Mouse (Mus musculus) megakaryocyte, embryonic 14.5 days (primary cell): ENCODE measurements around the gene Spag8. TPM values are rescaled to one million over a fixed set of nuclear protein-coding genes. Genes with fewer than 3 reads are reported as not detected.

Experiments used
- H3K27me3 ChIP-seq: replicated peaks from 2 replicates; pipeline ENCODE3; 2012; ENCODE audit warnings: inconsistent platforms
- H3K36me3 ChIP-seq: replicated peaks from 2 replicates; pipeline ENCODE3; 2012; ENCODE audit warnings: low read length, inconsistent platforms, mixed read lengths
- H3K4me1 ChIP-seq: 2 replicates; pipeline ENCODE4 v1.6.1; 2012; ENCODE audit warnings: inconsistent platforms
- H3K4me3 ChIP-seq: replicated peaks from 2 replicates; pipeline ENCODE3; 2012; ENCODE audit warnings: moderate library complexity, mild to moderate bottlenecking, inconsistent platforms
- H3K9me3 ChIP-seq: 2 replicates; pipeline ENCODE4 v1.6.1; 2012; ENCODE audit warnings: inconsistent platforms
- FLI1 ChIP-seq: IDR thresholded peaks from 2 replicates; pipeline ENCODE4 v1.6.1; 2012; ENCODE audit warnings: low read length, inconsistent platforms, mixed read lengths
- GATA1 ChIP-seq: IDR thresholded peaks from 3 replicates; pipeline ENCODE4 v1.6.1; 2012; ENCODE audit warnings: mixed read lengths, low read length, inconsistent platforms, borderline replicate concordance
- polyA plus RNA-seq: library from polyadenylated mRNA; stranded (reverse); fragments of >175 nt; gene quantifications from 2 replicates; pipeline ENCODE4 v1.2.3, GENCODE M21; 2012; ENCODE audit warnings: low replicate concordance; ENCODE audit not compliant: insufficient read depth

The Spag8 gene
- polyA plus RNA-seq, 1 experiment = not detected

DNA sequence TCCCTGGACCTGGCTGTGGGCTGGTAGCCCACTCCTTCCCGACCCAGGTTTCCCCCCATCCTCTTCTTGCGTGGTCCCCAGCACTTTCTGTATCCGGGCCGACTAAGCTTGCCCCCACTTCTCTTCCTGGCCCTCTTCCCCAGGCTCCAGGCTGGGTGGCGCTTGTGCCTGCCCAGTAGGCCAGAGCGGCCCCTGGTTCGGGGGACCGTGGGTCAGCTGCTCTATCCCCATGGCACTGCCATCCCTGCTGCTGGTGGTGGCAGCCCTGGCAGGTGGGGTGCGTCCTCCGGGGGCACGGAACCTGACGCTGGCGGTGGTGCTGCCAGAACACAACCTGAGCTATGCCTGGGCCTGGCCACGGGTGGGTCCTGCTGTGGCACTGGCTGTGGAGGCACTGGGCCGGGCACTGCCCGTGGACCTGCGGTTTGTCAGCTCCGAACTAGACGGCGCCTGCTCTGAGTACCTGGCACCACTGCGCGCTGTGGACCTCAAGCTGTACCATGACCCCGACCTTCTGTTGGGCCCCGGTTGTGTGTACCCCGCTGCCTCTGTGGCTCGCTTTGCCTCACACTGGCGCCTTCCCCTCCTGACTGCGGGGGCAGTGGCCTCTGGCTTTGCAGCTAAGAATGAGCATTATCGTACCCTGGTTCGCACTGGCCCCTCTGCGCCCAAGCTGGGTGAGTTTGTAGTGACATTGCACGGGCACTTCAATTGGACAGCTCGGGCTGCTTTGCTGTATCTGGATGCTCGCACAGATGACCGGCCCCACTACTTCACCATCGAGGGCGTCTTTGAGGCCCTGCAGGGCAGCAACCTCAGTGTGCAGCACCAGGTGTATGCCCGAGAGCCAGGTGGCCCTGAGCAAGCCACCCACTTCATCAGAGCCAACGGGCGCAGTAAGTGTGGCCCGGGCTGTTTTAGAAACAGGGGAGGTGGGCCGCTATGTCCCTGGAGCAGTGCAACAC, 21.2 kb downstream of the Spag8 start:
- Histone ChIP-seq H3K27me3 (peaks cover 66% of the 10 kb centered on the region), H3K9me3 (no peaks in the 10 kb centered on the region), H3K4me3 (no peak overlapping the region), H3K36me3 (no peaks in the 10 kb centered on the region), H3K4me1 (peaks cover 19% of the 10 kb centered on the region)
- no peak for TF ChIP-seq FLI1

DNA sequence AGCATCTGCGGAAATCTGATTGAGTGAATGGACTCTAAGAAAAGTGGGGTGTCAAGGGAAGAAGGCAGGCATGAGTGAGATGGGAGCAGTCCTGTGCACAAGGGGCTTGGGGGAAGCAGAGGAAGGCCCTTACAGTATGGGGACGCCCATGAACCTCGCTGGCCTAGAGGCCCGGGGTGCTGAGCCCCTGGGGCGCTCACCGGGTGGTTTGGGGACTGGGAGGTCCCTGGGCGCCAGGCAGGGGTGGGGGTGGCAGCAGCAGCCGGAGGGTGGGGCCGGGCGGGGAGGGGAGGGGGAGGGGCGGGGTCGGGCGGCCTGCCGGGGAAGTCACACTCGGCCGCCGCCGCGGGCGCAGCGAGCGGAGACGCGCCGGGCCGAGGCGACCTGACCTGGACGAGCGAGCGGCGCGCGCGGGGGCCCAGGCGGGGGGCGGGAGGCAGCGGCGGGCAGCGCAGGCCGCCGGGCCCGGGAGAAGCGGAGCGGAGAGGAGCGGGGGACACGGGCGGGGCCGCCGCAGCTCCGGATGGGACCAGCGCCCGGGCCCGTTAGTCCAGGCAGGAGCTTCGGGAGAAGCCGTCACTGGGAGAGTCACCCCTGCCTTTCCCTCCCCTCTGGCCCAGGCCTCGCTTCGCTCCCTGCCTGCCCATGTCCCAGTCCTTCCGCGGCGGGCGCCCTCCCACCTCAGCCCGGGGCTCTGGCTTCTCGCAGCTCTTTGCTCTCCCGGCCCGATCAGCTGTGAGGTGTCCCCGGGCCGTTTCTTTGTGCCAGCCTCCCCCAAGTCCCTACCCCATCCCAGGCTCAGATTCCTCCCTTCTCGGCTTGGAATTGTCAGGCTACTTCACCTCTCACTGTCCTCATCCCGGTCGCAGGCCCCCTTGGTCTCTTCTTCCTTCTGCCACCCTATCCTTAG, 22.1 kb downstream of the Spag8 start, which contains the start of gene Npr2:
TSS of gene Npr2 (plus strand) at position 890 of the 910 bp plus-strand sequence.
- Histone ChIP-seq H3K9me3 (peaks cover 6% of the 10 kb centered on the region), H3K4me3 (peak within 1 kb of the TSS; percentile 86), H3K27me3 (peaks cover 66% of the 10 kb centered on the region), H3K4me1 (peaks cover 19% of the 10 kb centered on the region), H3K36me3 (no peaks in the 10 kb centered on the region)
- TF ChIP-seq GATA1 (no peak), FLI1 (no peak)

DNA sequence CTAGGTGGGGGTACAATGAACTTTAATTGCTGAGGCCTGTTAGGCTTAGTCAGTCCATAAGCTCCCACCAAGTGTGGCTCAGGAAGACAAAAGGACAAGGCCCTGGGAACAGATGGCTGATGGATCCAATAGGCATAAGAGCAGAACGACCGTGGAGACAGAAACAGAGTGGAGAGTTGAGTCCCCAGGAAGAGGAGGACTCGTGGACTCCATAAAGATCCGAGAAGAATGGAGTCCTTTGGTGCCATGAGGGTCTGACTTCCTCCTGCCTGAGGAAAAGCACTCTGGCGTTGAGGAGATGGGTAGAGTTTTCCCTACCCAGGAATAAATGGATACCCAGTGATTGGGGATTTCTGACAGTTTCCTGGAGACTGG, 22.7 kb downstream of the Spag8 start:
- Histone ChIP-seq H3K27me3 (peaks cover 60% of the 10 kb centered on the region), H3K9me3 (peaks cover 8% of the 10 kb centered on the region), H3K4me1 (peaks cover 19% of the 10 kb centered on the region), H3K36me3 (no peaks in the 10 kb centered on the region), H3K4me3 (no peak overlapping the region)
- TF ChIP-seq FLI1 (no peak), GATA1 (no peak)

GRCm38 (mm10) chr4:43630030-43630581, 23.3 kb downstream of the Spag8 start:
- peaks cover 14% of the 10 kb centered on the region for H3K9me3 ChIP-seq
- H3K36me3 ChIP-seq = no peaks in the 10 kb centered on the region
- peaks cover 55% of the 10 kb centered on the region for H3K27me3 ChIP-seq
- TF ChIP-seq GATA1 (no peak), FLI1 (no peak)
- no peak overlapping the region for H3K4me3 ChIP-seq
- H3K4me1 ChIP-seq = peaks cover 19% of the 10 kb centered on the region

DNA sequence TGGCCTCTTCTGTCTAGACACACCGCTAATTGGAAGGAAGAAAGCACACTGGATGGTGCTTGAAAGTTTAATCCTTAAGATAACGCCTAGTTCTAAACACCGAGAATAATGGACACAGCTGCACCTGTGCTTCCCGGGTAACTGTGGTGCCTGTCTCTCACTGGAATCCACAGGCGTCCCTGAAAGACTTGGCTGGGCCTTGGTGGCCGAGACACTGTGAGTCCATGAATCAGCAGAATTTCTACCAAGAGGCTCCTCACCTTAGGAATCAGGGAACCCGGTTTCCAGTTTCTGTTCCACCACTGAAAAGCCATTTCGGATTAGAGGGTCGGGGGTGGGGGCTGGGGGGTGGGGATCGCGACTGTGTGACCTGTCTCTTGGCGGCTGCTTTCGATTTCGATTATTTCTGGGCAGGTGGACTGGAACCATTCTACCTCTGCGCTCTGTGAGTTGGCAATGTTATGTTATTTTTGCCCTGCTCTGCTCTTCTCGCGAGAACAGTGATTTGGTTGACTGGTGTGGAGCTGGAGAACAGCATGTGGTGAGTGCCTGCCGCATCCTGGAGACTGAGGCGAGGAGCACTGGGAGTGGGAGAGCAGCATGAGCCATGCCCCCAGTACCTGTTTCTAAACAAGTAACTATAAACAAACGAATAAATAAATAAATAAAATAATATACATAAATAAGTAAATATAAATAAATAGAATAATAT, 24.1 kb downstream of the Spag8 start:
- H3K36me3 ChIP-seq = no peaks in the 10 kb centered on the region
- H3K9me3 ChIP-seq = peaks cover 22% of the 10 kb centered on the region
- H3K4me1 ChIP-seq = peaks cover 19% of the 10 kb centered on the region
- peaks cover 47% of the 10 kb centered on the region for H3K27me3 ChIP-seq
- TF ChIP-seq FLI1 = no peak
- no peak overlapping the region for H3K4me3 ChIP-seq

DNA sequence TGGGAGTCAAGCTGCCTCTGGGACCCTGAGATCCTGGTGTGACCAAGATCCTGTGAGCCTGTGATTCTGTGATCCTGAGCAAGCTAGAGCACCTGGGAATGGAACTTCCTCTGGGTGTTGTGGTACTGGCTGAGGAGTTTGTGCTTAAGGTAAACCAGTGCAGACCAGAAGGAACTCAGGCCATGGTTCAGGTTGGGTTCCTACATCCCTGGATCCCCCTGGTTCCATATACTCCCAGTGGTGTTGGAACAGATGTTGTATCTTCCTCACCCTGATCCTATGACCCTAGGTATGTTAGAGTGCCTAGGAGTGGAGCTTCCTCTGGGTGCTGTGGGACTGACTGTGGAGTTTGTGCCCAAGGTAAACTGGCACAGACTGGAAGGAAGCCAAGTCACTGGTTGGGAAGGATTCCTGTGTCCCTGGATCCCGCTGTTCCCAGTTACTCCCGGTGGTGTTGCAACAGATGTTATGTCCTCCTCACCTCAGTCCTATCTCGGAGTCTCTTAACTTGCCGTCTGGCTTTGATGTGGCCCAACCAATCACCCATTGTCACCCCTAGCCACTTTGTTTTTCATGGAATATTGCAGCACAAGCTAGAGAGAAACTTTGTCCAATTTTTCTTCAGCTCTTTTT, 33.1 kb downstream of the Spag8 start:
- no peak for TF ChIP-seq GATA1
- TF ChIP-seq FLI1 = no peak
- H3K9me3 ChIP-seq = peaks cover 29% of the 10 kb centered on the region

DNA sequence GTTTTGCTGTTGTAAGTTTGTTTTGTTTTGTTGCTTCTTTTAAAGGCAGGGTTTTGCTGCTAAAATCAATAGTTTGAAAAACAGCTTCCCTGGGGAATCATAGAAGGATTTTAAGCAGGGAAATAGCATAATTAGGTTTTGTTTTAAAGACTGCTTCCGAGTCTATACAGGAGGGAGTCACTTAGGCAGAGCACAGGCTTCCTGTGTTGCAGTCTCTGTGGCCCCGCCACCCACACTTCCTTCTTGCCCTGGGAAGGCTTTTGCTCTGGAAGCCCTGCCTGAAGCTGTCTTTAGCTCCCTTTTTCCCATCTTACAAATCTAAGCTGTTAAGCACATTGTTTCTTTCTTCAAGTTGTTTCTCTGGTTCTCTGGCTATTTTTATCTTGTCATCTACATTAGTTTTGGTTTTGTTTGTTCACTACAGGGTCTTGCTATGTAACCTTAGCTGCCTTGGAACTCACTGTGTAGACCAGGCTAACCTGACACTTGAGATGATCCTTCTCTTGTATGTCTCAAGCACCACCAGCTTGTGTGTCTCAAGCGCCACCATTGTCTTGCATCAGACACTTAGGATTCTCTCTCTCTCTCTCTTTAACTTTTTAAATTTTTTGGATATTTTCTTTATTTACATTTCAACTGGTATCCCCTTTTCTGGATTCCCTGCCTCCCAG, 40.2 kb downstream of the Spag8 start:
- peaks cover 22% of the 10 kb centered on the region for H3K4me1 ChIP-seq
- H3K27me3 ChIP-seq = no peaks in the 10 kb centered on the region
- no peaks in the 10 kb centered on the region for H3K9me3 ChIP-seq
- no peak for TF ChIP-seq GATA1
- TF ChIP-seq FLI1 = no peak
- peak overlapping the region; percentile 71 for H3K4me3 ChIP-seq
- H3K36me3 ChIP-seq = no peaks in the 10 kb centered on the region

More for the DNA sequence above, 33.1 kb downstream of the Spag8 start:
- Histone ChIP-seq H3K36me3 (no peaks in the 10 kb centered on the region), H3K27me3 (peaks cover 9% of the 10 kb centered on the region), H3K4me3 (no peak overlapping the region), H3K4me1 (peaks cover 7% of the 10 kb centered on the region)

DNA sequence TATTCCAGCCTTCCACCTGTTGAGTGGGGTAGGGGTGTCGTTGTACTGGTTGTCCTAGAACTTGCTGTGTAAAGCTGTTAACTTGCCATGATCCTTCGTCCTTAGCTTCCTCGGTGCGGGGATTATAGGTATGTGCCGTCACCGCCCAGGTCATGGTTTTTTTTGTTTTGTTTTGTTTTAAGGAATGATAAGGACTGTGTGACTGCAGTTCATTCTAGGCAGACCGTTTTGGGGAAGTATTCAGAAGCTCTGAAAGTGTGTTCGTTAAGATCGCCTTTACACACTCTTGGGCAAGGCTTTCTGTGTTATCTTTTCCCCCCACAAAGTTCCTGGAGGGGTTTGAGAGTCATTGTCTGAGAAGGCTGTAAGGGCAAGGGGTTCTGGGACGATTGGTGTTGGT, 40.9 kb downstream of the Spag8 start:
- no peaks in the 10 kb centered on the region for H3K36me3 ChIP-seq
- TF ChIP-seq FLI1 (no peak), GATA1 (no peak)
- no peaks in the 10 kb centered on the region for H3K9me3 ChIP-seq
- peak overlapping the region; percentile 74 for H3K4me3 ChIP-seq
- peaks cover 22% of the 10 kb centered on the region for H3K4me1 ChIP-seq
- no peaks in the 10 kb centered on the region for H3K27me3 ChIP-seq
